Comparison of ENCODE assay signal across 27 mouse cellular contexts in the genomic region with DNA sequence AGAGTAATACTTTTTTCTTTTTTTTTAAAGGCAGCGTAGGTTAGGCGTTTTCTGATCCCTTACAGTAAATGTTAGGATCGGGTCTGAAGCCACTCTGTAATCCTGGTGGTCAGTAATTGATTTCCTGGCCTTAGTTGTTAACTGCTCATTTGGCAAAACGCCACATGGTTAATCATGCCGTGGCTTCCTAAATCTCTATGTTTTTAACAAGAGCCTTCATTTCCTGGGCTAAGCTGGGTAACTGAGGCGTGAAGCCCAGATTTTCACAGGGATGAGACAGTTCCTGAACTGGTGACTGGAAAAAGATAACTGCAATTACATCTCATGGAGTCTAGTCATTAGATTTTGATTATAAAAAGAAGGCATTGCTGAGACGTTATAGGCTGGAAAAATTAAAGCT. TPM values are rescaled to one million over a fixed set of nuclear protein-coding genes. Genes with fewer than 3 reads are reported as not detected.
DNase-seq lines count a peak whose midpoint lies in the region; ATAC-seq and TF ChIP-seq lines count a peak whose summit lies in the region.
"Had no signal": no experiment of that assay in that cellular context is flagged by ENCODE, and none has a peak within 500 bp of the region (broad histone marks: within the 10 kb centered on the region; RNA-seq: fewer than 3 reads in every experiment).

No protein-coding gene starts in this region.

- peak; percentile 54 for DNase-seq in hindbrain, postnatal 0 days (ENCODE audit: low spot score)
- peak; percentile 26 for DNase-seq in midbrain, embryonic 11.5 days (ENCODE audit: low spot score, missing footprints)
- peak; percentile 23 for DNase-seq in forelimb bud, embryonic 11.5 days (ENCODE audit: low read depth, low spot score)
- DNase-seq in urinary bladder, postnatal 10 days (ENCODE audit: low spot score), result no peak
- no peak for DNase-seq in adrenal gland, adult 8-10 months
- DNase-seq: adrenal gland, postnatal 14 days; cerebellum, adult 9-10 months; gastrocnemius, postnatal 25 days; heart, adult 18-20 months; heart, postnatal 10 days; kidney, adult 18-20 months; kidney, postnatal 25 days; lung, postnatal 4 days; thymus, postnatal 14 days had no signal

- ATAC-seq in hindbrain, postnatal 0 days, result no peak
- ATAC-seq in hindbrain, embryonic 13.5 days (ENCODE audit: low FRiP score), result no peak
- no peak for ATAC-seq in midbrain, embryonic 11.5 days (ENCODE audit: low FRiP score)
- no peak for ATAC-seq in midbrain, embryonic 15.5 days (replicated peaks)
- ATAC-seq: forebrain, embryonic 16.5 days; inflammation-experienced regulatory T-cells, adult 6 months had no signal

- no peak overlapping the region for H3K4me3 ChIP-seq in hindbrain, postnatal 0 days (ENCODE audit: low read length)
- H3K4me3 ChIP-seq in hindbrain, embryonic 13.5 days, result no peak overlapping the region
- H3K4me3 ChIP-seq in midbrain, embryonic 11.5 days (ENCODE audit: low read depth, low read length), result no peak overlapping the region
- H3K4me3 ChIP-seq in midbrain, embryonic 15.5 days, result no peak overlapping the region
- H3K4me3 ChIP-seq: embryonic facial prominence, embryonic 13.5 days; heart, embryonic 12.5 days; limb, embryonic 15.5 days; lung, embryonic 15.5 days had no signal

- no peaks in the 10 kb centered on the region for H3K27me3 ChIP-seq in hindbrain, postnatal 0 days (ENCODE audit: insufficient read depth, low read length)
- H3K27me3 ChIP-seq in hindbrain, embryonic 13.5 days, result no peaks in the 10 kb centered on the region
- no peaks in the 10 kb centered on the region for H3K27me3 ChIP-seq in midbrain, embryonic 11.5 days (ENCODE audit: control insufficient read depth, insufficient read depth, low read length)
- H3K27me3 ChIP-seq in midbrain, embryonic 15.5 days (replicated peaks), result no peaks in the 10 kb centered on the region
- H3K27me3 ChIP-seq: embryonic facial prominence, embryonic 13.5 days; heart, embryonic 12.5 days; limb, embryonic 15.5 days; lung, embryonic 15.5 days had no signal

- no peaks in the 10 kb centered on the region for H3K4me1 ChIP-seq in hindbrain, postnatal 0 days (ENCODE audit: insufficient read depth, low read length)
- H3K4me1 ChIP-seq in hindbrain, embryonic 13.5 days (replicated peaks), result no peaks in the 10 kb centered on the region
- no peaks in the 10 kb centered on the region for H3K4me1 ChIP-seq in midbrain, embryonic 11.5 days (ENCODE audit: control insufficient read depth, insufficient read depth, low read length)
- no peaks in the 10 kb centered on the region for H3K4me1 ChIP-seq in midbrain, embryonic 15.5 days
- H3K4me1 ChIP-seq: embryonic facial prominence, embryonic 13.5 days; heart, embryonic 12.5 days; limb, embryonic 15.5 days; lung, embryonic 15.5 days had no signal

- no peak for TF ChIP-seq CTCF in hindbrain, postnatal 0 days (IDR thresholded peaks at IDR 0.05; ENCODE audit: low read depth)

- 55% methylated on average over 7 of the region's 7 CpGs for WGBS in hindbrain, postnatal 0 days
- WGBS in hindbrain, embryonic 13.5 days, result 66% methylated on average over 7 of the region's 7 CpGs
- 68% methylated on average over 7 of the region's 7 CpGs for WGBS in midbrain, embryonic 11.5 days
- 46% methylated on average over 7 of the region's 7 CpGs for WGBS in midbrain, embryonic 15.5 days

- H3K9me3 ChIP-seq in hindbrain, postnatal 0 days (ENCODE audit: low read length), result no peaks in the 10 kb centered on the region
- H3K9me3 ChIP-seq in hindbrain, embryonic 13.5 days, result no peaks in the 10 kb centered on the region
- no peaks in the 10 kb centered on the region for H3K9me3 ChIP-seq in midbrain, embryonic 11.5 days (ENCODE audit: control insufficient read depth, low read length)
- H3K9me3 ChIP-seq in midbrain, embryonic 15.5 days, result no peaks in the 10 kb centered on the region
- H3K9me3 ChIP-seq: embryonic facial prominence, embryonic 13.5 days; limb, embryonic 15.5 days; lung, embryonic 15.5 days had no signal

- H3K36me3 ChIP-seq in hindbrain, postnatal 0 days (ENCODE audit: insufficient read depth, low read length), result no peaks in the 10 kb centered on the region
- no peaks in the 10 kb centered on the region for H3K36me3 ChIP-seq in hindbrain, embryonic 13.5 days
- no peaks in the 10 kb centered on the region for H3K36me3 ChIP-seq in midbrain, embryonic 11.5 days (ENCODE audit: control insufficient read depth, insufficient read depth, low read length)
- no peaks in the 10 kb centered on the region for H3K36me3 ChIP-seq in midbrain, embryonic 15.5 days (replicated peaks)
- H3K36me3 ChIP-seq: embryonic facial prominence, embryonic 13.5 days; heart, embryonic 12.5 days; limb, embryonic 15.5 days; lung, embryonic 15.5 days had no signal

- no peak overlapping the region for H3K9ac ChIP-seq in hindbrain, postnatal 0 days (replicated peaks; ENCODE audit: low read length)
- H3K9ac ChIP-seq in hindbrain, embryonic 13.5 days, result no peak overlapping the region
- no peak overlapping the region for H3K9ac ChIP-seq in midbrain, embryonic 11.5 days (ENCODE audit: low read length)
- H3K9ac ChIP-seq in midbrain, embryonic 15.5 days, result no peak overlapping the region
- H3K9ac ChIP-seq: embryonic facial prominence, embryonic 13.5 days; heart, embryonic 12.5 days; limb, embryonic 15.5 days; liver, embryonic 14.5 days; lung, embryonic 15.5 days had no signal

- no peak overlapping the region for H3K4me2 ChIP-seq in hindbrain, postnatal 0 days (ENCODE audit: low read depth, low read length)
- no peak overlapping the region for H3K4me2 ChIP-seq in hindbrain, embryonic 13.5 days
- no peak overlapping the region for H3K4me2 ChIP-seq in midbrain, embryonic 11.5 days
- no peak overlapping the region for H3K4me2 ChIP-seq in midbrain, embryonic 15.5 days
- H3K4me2 ChIP-seq: embryonic facial prominence, embryonic 13.5 days; heart, embryonic 12.5 days; limb, embryonic 15.5 days; lung, embryonic 15.5 days had no signal

- no peak overlapping the region for H3K27ac ChIP-seq in hindbrain, postnatal 0 days
- no peak overlapping the region for H3K27ac ChIP-seq in hindbrain, embryonic 13.5 days
- H3K27ac ChIP-seq in midbrain, embryonic 11.5 days (ENCODE audit: low read depth, low read length), result no peak overlapping the region
- no peak overlapping the region for H3K27ac ChIP-seq in midbrain, embryonic 15.5 days
- H3K27ac ChIP-seq: embryonic facial prominence, embryonic 13.5 days; limb, embryonic 15.5 days; liver, embryonic 14.5 days; lung, embryonic 15.5 days had no signal

RNA-seq across cellular contexts. Expression of gene Clrn1, which starts 38.9 kb away (rescaled TPM):
- 3.3 and 7.1 TPM in 2 replicates for total RNA-seq in hindbrain, postnatal 0 days (2014; rRNA removed)
- 3.7 TPM in 2 replicates for polyA plus RNA-seq in hindbrain, postnatal 0 days (2015; fragmentation: Nextera tagmentation; extraction: Ambion mirVana)
- 3.2 and 4.7 TPM in 2 replicates for polyA plus RNA-seq in hindbrain, embryonic 13.5 days (2015; fragmentation: Nextera tagmentation; extraction: Ambion mirVana)
- polyA plus RNA-seq in midbrain, embryonic 11.5 days (2014; fragmentation: Nextera tagmentation; extraction: Ambion mirVana), result 0.29 TPM in 1 of 2 replicates, not detected in the other
- 0.34 and 0.56 TPM in 2 replicates for polyA plus RNA-seq in midbrain, embryonic 15.5 days (2015; fragmentation: Nextera tagmentation; extraction: Ambion mirVana)
- total RNA-seq in adrenal gland, adult 8-10 months (2022), result not detected
- total RNA-seq: adrenal gland, postnatal 14 days; gastrocnemius, postnatal 25 days; heart, adult 18-20 months; heart, postnatal 10 days; megakaryocyte-erythroid progenitor cell, adult 5-6 weeks; MEL had no signal
- polyA plus RNA-seq: heart, embryonic 12.5 days; inflammation-experienced regulatory T-cells, adult 6 months; liver, embryonic 14.5 days; spleen, adult 2 months; testis, adult 2 months had no signal

Comparison
In these comparisons a context has a peak if more than half of its experiments do, and no peak if none do; other contexts are left out.
1. DNase-seq: peak in hindbrain, postnatal 0 days (single experiment), midbrain, embryonic 11.5 days (single experiment) and forelimb bud, embryonic 11.5 days (single experiment); none in urinary bladder, postnatal 10 days (single experiment) and adrenal gland, adult 8-10 months (single experiment).